Mouse (Mus musculus): Measurements from ENCODE around the gene Zranb2.

DNA sequence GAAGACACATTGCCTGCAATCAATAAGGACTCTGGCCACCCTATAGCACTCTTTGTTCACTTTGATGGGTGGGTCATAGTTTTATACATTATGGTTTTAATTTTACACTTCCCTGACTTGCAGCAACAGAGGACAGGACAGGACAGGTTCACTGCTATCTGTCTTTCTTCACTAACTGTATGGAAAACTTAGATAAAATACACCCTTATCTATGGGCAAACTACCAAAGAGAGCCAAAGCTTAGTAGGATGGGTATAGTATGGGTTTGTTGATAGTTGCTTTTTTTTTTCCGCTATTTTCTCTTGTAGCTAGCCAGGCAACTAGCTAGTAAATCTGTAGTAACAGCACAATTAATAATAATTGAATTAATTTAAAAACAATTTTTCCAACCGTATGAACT lies 2.4 kb upstream of the Zranb2 start:
- TF ChIP-seq POLR2A (IDR thresholded peaks at IDR 0.05; ENCODE audit: extremely low read depth, insufficient read depth, low read length) (no peak), CTCF (IDR thresholded peaks at IDR 0.05; ENCODE audit: extremely low read depth, insufficient read depth, low read length) (no peak)
